Mouse (Mus musculus): ENCODE results near the gene Hist1h2af. TPM values are rescaled to one million over a fixed set of nuclear protein-coding genes. Genes with fewer than 3 reads are reported as not detected.
A peak's percentile ranks its signal among the peaks of the same experiment; 100 is the strongest.

Gene Hist1h2af
- total RNA-seq (2021), result 10 to 100 TPM in 1 of 2 experiments, 1 to 10 TPM in 1; 9.5 to 14.9 TPM
- long read RNA-seq, experiment 1, result 0 reads
- long read RNA-seq, experiment 2, result 0 reads

DNA sequence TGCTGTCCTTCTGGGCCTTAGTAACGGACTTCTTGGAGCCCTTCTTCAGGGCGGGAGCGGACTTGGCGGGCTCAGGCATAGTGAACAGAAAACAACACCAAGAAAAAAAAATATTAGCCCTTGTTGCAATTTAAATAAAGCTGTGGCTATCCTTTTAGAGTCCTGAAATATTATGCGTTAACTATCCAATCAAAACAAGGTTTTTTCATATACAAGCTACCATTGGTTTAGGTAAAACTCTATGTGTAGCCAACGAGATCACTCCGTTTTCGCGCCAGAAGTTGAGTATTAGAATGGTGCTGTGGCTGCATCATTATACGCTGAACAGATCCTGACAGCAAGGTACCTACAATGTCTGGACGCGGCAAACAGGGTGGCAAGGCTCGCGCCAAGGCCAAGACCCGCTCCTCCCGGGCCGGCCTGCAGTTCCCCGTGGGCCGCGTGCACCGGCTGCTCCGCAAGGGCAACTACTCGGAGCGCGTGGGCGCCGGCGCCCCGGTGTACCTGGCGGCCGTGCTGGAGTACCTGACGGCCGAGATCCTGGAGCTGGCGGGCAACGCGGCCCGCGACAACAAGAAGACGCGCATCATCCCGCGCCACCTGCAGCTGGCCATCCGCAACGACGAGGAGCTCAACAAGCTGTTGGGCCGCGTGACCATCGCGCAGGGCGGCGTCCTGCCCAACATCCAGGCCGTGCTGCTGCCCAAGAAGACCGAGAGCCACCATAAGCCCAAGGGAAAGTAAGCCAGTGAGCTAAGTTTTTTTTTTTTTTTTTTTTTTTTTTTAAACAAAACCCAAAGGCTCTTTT, at the start of gene Hist1h2af:
TSS of gene Hist1h2af (plus strand) at position 347 of the 808 bp plus-strand sequence.
- peak; percentile 43 for DNase-seq

DNA sequence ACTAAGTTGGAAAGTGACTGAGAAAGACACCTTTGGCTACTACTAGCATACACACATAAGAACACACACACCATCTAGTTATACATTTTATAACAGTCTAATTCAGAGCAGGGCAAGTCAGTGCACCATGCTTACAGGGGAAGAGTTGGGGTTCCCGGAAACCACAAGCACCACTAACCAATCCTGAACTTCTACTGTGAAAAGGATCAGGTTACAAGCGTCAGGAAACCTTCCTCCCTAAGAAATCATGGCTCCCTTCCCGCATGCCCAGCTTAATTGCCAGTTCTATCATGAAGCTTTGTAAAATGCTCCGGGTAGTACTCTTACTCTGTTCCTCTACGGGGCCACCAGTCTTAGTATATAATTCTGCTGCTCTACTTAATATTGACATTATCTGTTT, 48.4 kb upstream of the Hist1h2af start:
- no peak for DNase-seq

DNA sequence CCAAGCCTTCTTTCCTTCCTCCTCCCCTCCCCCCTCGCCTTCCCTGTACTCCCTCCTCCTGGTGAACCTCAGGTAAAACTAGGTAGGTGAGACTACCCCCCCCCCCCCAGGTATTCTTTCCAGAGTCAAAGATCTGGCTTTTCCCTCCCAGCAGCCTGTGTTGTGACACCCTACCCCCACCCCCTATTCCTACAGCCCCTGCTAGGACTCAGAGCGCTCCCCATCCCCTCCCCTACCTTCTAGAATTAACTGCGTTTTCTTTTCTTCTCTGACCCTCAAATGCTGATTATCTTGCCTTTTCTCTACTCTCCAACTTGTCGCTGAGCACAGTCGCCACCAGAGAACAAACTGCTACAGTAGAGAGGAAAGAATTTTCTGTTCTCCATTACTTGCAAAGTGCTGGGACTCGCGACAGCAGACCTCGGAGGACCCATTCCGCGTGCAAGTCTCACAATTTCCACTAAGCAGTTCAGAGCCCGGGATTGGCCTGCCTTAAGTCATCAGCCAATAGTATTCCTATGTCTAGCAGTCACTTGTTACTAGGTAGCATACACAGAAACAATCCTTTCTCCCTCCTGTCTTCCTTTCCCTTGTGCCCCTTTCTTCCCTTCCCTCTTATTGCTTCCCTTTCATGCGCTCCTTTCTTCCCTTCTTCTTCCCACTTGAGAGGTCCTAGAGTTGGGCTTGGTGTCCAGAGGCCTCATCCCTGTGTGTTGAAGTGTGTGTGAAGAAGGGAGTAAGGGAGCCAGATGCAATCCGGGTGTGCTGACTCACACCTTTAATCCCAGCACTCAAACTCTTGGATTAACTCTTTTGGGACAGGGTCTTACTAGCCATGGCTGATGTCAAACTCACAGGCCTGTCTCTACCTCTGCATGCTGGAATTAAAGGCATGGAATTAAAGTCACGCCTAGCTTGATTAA, 45.0 kb upstream of the Hist1h2af start, which contains the start of gene Btn2a2:
TSS of gene Btn2a2 (minus strand) at position 458 of the 923 bp plus-strand sequence.
- DNase-seq, result peak; percentile 37

DNA sequence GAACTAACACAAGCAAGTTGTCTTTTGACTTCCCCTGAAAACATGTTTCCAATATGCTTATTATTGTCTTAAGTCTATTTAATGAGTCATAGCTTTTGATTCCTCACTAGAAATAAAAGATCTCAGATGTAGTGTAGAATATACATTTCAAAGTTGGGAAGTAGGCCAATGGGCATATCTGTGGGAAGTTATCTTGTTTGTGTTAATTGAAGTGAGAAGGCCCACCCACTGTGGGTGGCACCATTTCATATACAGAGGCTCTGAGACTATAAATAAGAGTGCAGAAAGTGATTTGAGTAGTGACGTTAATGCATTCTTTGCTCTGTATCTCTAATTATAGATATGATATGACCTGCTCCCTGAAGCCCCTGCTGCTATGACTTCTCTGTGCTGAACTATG, 42.8 kb upstream of the Hist1h2af start:
- no peak for DNase-seq

DNA sequence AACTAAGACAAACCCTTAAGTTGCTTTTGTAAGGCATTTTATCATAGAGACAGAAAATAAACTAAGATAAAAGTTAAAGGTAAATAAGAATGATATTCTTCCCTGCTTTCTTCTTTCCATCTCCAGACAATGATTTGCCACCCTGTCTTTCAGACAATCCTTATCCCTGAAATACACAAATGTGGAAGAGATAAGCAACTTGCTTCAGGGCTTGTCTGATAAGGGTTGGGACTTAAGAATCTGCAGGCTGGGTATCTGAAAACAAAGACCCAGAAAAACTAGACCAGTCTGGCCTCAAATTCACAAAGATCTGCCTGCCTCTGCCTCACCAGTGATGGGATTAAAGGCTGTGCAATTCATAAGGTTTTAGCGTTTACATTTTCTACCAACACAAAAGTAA, 42.4 kb upstream of the Hist1h2af start:
- DNase-seq, result no peak

DNA sequence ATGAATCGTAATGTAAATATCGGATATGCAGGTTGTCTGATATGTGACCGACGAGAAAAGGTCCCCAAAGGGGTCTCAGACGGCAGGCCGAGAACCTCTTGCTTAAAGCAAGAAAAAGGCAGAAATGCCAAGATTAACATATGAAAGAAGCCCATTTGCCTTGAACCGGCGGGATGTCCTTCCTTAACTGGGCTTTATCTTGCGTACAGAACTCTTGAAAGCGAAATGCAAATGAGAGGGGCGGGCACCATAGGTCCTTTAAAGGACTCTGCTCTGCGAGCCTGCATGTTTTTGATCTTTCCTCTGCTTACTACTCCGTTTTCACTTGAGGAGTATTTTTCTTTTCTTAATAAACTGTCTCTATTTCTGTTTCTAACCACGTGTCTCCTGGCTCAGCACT, 41.7 kb upstream of the Hist1h2af start:
- DNase-seq, result no peak

DNA sequence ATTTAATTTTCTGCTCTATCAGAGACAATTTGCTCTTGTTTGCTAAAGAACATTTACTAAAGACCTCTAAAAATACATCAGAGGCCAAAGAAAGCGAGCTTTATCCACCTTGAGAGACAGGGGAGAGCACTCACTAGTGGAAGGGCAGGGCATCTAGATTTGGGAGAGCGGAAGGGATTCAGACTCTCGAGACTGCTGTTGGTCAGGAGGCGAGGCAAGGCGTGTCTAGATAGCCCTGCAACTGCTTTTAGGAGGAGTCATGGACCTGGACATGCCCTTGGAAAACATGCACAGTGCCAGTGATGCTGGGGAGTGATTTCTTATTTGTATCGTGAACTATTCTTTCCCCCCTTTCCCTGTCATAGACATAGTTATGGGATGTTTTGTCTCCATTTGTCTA, 38.2 kb upstream of the Hist1h2af start:
- DNase-seq, result no peak

DNA sequence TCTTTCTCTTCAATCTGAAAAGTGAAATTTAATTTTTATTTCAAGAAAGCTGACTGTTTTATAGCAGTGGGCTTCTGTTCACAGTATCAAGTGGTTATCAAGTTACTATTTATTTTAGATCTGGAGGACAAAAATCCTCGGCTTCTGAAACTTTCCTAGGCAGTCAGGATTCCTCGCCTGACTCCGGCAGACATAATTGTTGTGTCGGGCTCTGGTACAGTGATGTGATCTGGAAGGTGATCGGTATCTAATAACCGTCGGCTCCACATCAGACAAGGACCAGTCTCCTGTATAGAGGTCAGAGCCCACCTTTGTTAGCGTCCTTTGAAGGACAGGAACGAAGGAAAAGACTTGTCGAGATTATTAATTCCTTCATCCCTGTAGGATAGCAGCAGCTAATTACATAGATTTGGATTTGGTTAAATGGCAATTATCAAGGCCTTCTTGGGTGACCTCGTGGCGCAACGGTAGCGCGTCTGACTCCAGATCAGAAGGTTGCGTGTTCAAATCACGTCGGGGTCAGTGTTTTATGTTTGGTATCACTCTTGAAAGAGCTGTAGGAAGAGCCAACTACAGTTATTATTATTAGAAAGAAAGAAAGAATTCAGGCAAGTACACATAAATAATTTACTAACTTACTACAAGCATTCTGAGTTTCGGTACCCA, 35.9 kb upstream of the Hist1h2af start:
- no peak for DNase-seq

DNA sequence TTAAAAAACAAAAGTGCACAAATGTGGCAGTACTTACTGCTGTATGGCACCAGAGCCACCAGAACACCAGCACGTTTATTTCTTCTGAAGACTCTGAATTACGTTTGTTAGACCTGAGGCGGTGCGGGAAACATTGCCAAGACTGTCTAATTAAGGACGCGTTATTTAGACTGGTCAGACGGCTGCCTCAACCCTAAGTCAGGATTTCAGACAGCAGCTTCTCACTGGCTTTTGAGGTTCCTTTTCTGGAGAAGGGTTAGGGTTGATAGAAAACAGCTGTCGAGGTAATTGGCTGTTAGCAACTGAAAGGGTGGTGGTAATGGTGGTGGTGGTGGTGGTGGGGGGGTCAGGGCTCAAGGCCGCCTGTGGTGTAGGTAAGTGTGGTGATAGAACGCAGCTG, 35.1 kb upstream of the Hist1h2af start:
- DNase-seq, result no peak

DNA sequence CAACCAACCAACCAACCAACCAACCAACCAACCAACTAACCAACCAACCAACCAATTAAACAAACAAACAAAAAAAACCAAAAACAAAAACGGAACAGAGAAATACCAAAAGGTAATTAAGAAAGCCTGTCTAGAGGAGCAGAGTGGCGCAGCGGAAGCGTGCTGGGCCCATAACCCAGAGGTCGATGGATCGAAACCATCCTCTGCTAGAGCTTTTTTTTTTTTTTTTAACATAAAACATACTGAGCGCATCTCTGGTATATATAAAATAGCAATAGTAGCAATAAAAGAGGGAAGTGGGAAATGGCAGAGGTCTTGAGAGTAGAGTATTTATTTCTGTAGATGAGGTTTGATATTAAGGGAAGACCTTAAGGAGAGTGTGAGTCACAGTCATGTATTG, 33.8 kb upstream of the Hist1h2af start:
- no peak for DNase-seq

DNA sequence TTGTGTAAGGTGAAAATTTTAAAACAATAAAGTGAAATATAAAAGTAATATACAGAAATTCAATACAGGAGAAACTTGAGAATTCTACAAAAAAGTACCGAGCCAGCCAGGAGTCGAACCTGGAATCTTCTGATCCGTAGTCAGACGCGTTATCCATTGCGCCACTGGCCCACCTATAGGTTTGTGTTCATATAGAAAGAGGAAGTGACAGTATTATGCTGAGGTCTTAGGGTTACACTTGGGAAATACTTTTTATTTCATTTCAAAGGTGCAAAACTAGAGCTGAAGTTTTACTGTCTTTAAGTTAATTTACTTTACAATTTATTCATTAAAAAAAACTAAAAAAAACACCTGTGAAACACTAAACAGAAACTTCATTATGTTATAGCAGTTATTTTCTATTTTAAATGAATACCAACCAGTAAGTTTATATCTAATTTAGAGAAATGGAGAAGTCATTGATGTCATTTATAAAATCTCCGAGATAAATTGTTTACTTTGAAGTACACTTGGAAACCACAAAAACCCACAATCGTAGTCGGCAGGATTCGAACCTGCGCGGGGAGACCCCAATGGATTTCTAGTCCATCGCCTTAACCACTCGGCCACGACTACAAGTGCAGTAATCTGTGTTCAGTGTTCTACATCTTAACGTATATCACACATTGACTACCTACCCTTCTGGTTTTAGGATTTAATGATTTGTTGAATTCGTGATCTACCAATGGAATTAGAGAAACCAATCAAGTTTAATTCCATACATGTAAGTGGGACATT, 33.1 kb upstream of the Hist1h2af start:
- DNase-seq, result no peak

DNA sequence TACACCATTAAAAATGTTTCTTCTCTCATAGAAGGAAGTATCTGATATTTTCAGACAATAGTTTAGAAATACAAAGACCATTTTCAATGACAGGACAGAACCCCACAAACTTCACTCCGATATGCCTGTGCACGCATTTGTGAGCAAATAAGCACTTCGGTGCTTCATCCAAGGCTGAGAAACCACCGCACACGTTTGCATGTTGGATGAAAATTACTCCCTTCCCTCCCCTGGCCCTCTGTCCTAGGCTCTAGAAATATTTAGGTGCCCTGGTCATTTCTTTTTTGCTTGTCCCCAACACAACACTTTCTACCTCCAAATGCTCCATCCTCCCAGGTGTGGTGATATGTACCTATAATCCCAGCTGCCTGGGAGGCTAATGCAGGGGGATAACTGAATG, 32.2 kb upstream of the Hist1h2af start:
- DNase-seq, result no peak

DNA sequence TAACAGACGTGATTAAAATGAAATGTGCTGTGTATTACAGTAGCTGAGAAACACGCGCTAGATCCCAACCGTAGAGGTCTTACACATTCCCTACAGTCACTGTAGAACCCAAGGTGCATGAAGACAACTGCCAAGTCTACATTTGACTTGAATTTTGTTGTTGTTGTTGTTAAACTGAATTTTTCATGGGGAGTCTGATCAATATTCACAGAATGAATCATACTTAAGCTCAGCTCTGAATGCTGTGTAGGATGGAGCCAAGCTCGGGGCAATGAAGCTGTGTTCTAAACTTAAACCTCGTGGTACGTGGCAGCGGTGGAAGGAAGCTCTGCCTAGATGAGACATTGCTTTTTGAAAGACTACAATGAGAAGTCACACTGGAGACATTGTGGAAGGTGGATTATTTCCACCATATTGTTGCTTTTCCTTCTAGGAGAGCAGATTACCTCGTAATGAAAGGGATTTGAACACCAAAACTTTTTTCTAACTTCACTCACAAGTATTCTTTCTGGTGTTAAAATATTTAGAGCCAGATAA, 31.6 kb upstream of the Hist1h2af start:
- DNase-seq, result no peak

DNA sequence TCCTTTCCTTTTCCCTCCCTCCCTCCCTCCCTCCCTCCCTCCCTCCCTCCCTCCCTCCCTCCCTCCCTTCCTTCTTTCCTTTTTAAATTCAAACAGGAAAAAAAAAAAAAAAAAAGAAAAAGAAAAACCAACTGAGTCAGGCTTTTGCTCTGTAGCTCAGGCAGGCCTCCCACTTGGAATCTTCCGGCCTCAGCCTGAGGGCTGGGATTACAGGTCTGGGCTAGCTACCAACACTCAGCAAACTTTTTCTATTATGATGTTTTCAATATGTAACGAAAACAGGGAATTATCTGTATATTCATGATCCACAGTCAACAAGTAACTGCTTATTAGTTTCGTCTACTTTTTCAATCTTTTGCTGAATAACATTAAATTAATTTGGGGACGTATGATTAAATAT, 30.8 kb upstream of the Hist1h2af start:
- no peak for DNase-seq

DNA sequence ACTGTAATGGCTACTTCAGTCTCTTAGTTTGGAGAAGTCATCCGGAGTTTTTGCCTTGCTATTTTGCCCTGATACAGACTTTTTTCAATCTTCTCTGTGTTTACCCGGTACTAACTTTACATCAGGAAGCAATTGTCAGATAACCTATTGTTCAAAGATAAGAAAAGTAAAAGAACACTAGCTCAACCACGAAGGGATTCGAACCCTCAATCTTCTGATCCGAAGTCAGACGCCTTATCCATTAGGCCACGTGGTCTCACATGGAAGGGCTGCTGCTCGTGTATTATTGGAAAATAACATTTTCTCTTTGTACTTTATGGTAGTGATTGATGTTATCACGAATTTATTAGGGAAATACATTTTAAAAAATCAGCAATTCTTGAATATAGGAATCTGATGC, 29.9 kb upstream of the Hist1h2af start:
- DNase-seq, result no peak

DNA sequence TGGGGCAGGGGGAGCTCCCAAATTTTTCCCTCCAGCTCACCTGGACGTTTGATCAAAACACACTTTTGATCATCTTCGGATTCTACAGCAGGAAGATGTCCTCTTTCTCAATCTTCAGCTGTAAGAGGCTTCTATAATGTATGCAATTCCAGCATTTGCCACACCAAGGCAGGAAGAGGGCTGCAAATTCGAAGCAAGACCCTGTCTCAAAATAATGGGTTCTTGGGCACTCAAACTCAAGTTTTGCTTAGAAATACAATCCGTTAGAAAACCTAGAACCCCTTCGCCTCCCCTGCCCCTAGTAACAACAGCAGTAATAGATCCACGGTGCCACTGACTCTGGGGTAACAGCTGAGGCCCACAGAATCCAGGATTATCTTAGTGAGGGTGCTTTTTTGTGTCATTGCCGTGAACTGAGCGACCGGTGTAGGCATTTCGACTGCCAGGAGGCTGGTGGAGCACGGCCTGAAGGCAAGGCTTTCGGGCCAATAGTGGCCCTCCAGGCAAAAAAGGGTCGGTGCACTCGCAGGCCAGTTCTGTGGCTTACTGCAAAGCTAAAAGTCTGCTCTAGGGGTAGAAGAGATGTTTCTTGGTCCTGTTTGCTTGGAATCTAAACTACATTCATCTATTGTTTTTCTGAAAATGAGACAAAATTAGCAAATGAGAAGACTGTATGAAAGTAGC, 27.9 kb upstream of the Hist1h2af start:
- DNase-seq, result no peak

DNA sequence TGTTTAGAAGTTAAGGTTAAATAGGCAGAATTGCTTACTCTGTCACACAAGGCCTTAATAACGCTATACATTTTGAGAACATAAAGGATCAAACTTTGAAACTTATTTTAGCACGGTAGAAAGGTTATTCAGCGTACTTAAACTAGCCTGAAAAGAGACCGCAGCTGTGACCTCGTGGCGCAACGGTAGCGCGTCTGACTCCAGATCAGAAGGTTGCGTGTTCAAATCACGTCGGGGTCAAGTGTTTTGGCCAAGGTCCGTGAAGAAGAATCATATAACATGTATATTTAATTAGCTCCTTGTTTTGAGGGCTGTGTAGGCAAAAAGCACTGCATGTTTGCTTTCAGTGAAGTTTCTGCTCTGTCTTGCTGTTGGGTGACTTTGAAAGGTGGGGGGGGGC, 27.4 kb upstream of the Hist1h2af start:
- no peak for DNase-seq

DNA sequence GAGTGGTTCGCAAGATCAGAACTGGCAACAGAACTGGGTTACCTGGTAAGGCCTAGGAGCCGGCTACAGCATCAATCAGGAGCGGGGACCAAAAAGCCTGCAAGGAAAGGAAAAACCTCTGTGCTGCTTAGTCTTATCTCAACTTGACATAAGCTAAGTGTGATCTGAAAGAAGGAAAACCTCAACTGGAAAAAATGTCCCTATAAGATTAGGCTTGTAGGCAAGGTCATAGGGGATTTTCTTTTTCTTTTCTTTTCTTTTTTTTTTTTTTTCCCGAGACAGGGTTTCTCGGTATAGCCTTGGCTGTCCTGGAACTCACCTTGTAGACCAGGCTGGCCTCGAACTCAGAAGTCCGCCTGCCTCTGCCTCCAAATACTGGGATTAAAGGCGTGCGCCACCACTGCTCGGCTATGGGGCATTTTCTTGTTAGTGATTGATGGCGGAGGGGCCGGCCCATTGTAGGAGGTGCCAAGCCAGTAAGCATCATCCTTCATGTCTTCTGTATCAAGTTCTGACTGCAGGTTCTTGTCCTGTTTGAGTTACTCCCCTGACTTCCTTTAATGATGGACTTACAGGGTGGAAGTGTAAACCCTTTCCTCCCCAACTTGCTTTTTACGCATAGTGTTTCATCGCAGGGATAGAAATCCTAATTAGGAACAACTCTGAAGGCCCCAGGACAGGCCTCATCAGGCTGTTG, 26.7 kb upstream of the Hist1h2af start:
- DNase-seq, result no peak

DNA sequence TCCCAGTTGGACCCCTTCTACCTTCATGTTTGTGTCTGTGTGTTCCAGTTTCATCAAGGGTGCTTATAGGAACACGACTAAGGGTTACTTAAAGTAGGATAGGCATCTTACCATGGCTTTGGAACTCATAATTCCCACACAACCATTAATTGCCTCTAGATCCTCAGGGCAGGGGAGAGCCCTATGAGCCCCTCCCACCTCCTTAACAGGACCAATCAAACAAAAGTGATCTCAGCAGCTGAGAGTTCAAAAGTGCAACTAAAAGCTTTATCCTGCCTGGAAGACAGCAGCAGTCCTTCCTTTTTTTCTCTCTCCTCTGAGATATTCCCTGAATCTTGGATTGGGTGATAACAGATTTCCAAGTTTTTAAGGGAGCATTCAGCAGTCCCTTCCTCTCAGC, 23.6 kb upstream of the Hist1h2af start:
- no peak for DNase-seq

DNA sequence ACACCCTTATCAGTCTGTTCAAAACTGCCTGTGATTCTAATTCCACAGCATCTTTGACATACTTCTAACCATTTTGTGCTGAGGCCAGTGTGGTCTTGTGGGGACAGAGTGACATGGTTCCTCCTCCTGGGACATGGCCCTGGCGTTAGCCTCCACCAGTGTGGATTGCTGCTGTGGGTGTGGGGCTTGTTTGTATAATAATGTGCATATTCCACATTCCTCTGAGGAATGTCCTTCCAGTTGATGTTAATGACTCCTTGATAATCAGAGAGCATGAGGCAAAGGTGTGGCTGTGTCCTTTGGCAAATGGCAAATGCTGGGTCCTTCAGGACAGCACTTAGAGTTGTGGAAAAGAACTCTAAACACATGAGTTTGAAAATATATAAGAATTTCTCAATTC, 20.2 kb upstream of the Hist1h2af start:
- no peak for DNase-seq

Measured in gastrocnemius, postnatal 25 days (tissue).